Mouse (Mus musculus) liver, postnatal 0 days (tissue): ENCODE data around the gene Xpnpep1. TPM values are rescaled to one million over a fixed set of nuclear protein-coding genes. Genes with fewer than 3 reads are reported as not detected.
A peak's percentile ranks its signal among the peaks of the same experiment; 100 is the strongest.

ENCODE experiments used
- ATAC-seq: fragments of 200-750 bp; cut with Nextera tagmentation; 2 replicates; pipeline ENCODE4 v1.8.0; 2017; ENCODE audit warnings: mild to moderate bottlenecking, moderate library complexity
- DNase-seq: peaks from one replicate; pipeline ENCODE4 v3.0.0-alpha.2; 2016
- H3K27ac ChIP-seq: fragments of 300-500 bp; sonication (generic); 2 replicates; pipeline ENCODE4 v1.5.1; 2014; ENCODE audit warnings: antibody characterized with exemption, moderate library complexity, mild to moderate bottlenecking, low read depth
- H3K27me3 ChIP-seq: fragments of 300-500 bp; sonication (generic); 2 replicates; pipeline ENCODE4 v1.6.1; 2014; ENCODE audit warnings: low read length, control low read depth, mixed read lengths; ENCODE audit not compliant: insufficient read depth
- H3K36me3 ChIP-seq: fragments of 300-500 bp; sonication (generic); replicated peaks from 2 replicates; pipeline ENCODE4 v1.6.1; 2014; ENCODE audit warnings: mild to moderate bottlenecking, control low read depth, low read length, moderate library complexity, mixed read lengths; ENCODE audit not compliant: insufficient read depth
- H3K4me1 ChIP-seq: fragments of 300-500 bp; sonication (generic); 2 replicates; pipeline ENCODE4 v1.6.1; 2014; ENCODE audit warnings: antibody characterized with exemption, mild to moderate bottlenecking, control low read depth; ENCODE audit not compliant: insufficient read depth
- H3K4me2 ChIP-seq: fragments of 300-500 bp; sonication (generic); 2 replicates; pipeline ENCODE4 v1.6.1; 2014; ENCODE audit warnings: low read depth, mild to moderate bottlenecking, low read length, moderate library complexity, mixed read lengths
- H3K4me3 ChIP-seq: fragments of 300-500 bp; sonication (generic); 2 replicates; pipeline ENCODE4 v1.5.1; 2014; ENCODE audit warnings: low read depth, low read length
- H3K9ac ChIP-seq: fragments of 300-500 bp; sonication (generic); replicated peaks from 2 replicates; pipeline ENCODE4 v1.6.1; 2014; ENCODE audit warnings: mild to moderate bottlenecking, moderate library complexity
- H3K9me3 ChIP-seq: fragments of 300-500 bp; sonication (generic); 2 replicates; pipeline ENCODE4 v1.6.1; 2016; ENCODE audit warnings: mild to moderate bottlenecking, control low read depth, low read length, mixed read lengths
- CTCF ChIP-seq: sonication (generic); IDR thresholded peaks from 2 replicates; pipeline ENCODE4 v1.5.1; 2016; ENCODE audit warnings: antibody characterized with exemption, low read depth
- EP300 ChIP-seq: IDR thresholded peaks from 2 replicates; pipeline ENCODE4 v1.6.1; 2016; ENCODE audit warnings: antibody characterized with exemption, low read depth, mild to moderate bottlenecking
- WGBS: fragments of 180-500 bp; shearing (Covaris S2); extraction: QIAGEN DNeasy Blood & Tissue Kit; methylation state at CpG from one replicate; pipeline ENCODE4 v1.1.7; 2014; ENCODE audit not compliant: insufficient replicate concordance; 5-methylcytosine and 5-hydroxymethylcytosine counted together
- polyA plus RNA-seq: library from polyadenylated mRNA; unstranded; fragments of >200 nt; fragmentation: Nextera tagmentation; extraction: Ambion mirVana; gene quantifications from 2 replicates; pipeline ENCODE4 v1.2.1, GENCODE M21; 2015

Gene Xpnpep1
- polyA plus RNA-seq, 1 experiment from 2014 or later, result 62.0 TPM

DNA sequence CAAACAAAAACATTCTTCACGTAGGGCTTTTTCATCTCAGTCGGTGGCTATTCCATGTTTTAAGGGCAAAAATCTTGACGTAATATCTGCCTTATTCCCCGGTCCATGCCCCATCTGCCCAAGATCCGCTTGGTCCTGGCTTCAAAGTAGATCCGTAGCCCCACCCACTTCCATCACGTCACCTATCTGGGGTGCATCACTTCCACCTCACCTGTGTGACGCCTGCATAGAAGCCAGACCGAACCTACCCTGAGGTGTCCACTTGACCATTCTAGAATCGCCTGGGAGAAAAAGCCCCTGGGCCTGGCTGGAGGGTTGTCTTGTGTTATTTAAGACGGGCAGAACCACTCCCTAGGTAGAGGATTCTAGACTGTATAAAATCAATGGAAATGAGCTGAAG, 924 bp downstream of the Xpnpep1 start:
- no peaks in the 10 kb centered on the region for H3K27me3 ChIP-seq
- TF ChIP-seq EP300, result no peak
- H3K27ac ChIP-seq, result peak overlapping the region; percentile 70
- H3K9ac ChIP-seq, result peak overlapping the region; percentile 38; the same call in 1 of the 2 replicates
- no peaks in the 10 kb centered on the region for H3K36me3 ChIP-seq
- H3K4me3 ChIP-seq, result peak overlapping the region; percentile 89
- no peaks in the 10 kb centered on the region for H3K9me3 ChIP-seq
- DNase-seq, result peak; percentile 42
- peak; percentile 7; the same call in 1 of the 2 replicates for ATAC-seq
- H3K4me1 ChIP-seq, result peaks cover 16% of the 10 kb centered on the region
- 40% methylated on average over 11 of the region's 11 CpGs for WGBS
- H3K4me2 ChIP-seq, result peak overlapping the region; percentile 88

DNA sequence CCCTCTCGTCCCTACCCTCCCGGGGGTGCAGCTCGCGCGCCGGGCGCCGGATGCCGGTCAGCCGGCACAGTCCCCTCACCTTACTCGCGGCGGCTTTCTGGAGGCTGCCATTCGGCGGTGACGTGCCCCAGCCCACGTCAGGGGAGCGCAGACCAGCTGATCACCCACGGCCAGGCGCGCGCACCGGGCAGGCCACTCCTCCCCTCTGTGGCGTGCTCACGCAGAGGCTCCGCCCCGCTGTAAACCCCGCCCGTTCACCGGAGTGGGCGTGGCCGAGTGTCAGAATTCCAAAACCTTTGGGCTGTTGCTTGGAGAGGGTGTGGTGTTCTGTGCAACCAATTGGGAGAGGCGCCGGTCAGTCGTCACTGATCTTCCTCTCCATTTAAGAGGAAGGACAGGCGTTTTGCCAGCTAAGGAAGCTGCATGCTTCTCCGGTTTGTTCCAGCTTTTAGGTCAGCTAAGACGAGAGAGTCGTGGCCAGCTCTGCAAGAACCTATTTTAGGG, 1.5 kb downstream of the Xpnpep1 start:
- ATAC-seq, result peak; percentile 99
- Histone ChIP-seq H3K4me1 (peaks cover 16% of the 10 kb centered on the region), H3K4me2 (peak overlapping the region; percentile 88), H3K9me3 (no peaks in the 10 kb centered on the region), H3K27me3 (no peaks in the 10 kb centered on the region), H3K36me3 (no peaks in the 10 kb centered on the region), H3K9ac (peak overlapping the region; percentile 95), H3K27ac (peak overlapping the region; percentile 92), H3K4me3 (peak overlapping the region; percentile 89)
- DNase-seq, result peak; percentile 99
- under 1% methylated on average over 39 of the region's 39 CpGs for WGBS
- TF ChIP-seq CTCF (no peak), EP300 (no peak)

DNA sequence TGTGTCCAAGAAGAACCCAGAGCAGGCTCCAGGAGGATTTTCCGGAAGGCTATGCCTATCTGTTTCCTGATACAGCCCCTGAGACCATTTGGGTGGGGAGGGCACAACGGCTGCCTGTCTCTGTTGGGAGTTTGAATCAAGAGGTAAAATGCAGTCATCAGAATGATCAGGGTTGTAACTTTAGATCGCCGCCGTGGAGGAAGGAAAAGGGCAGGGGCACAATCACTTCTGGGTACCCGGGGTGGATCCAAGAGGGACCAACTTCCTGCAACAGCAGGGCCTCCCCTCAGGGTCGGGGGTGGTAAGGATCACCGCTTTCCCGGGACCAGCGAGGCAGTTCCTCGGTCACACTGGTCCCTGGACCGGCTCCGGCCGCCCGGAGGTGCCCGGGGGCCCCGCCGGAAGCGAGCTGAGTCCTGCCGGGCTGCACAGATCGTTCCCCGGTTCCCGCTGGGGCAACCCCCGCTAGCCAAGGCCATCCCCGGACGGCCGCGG, 2.0 kb downstream of the Xpnpep1 start:
- peak; percentile 66 for ATAC-seq
- no peaks in the 10 kb centered on the region for H3K9me3 ChIP-seq
- peak overlapping the region; percentile 95 for H3K9ac ChIP-seq
- TF ChIP-seq CTCF, result no peak
- no peak for TF ChIP-seq EP300
- peak overlapping the region; percentile 88 for H3K4me2 ChIP-seq
- no peak for DNase-seq
- H3K4me1 ChIP-seq, result peaks cover 21% of the 10 kb centered on the region
- peak overlapping the region; percentile 92 for H3K27ac ChIP-seq
- H3K4me3 ChIP-seq, result peak overlapping the region; percentile 89
- H3K36me3 ChIP-seq, result no peaks in the 10 kb centered on the region
- H3K27me3 ChIP-seq, result no peaks in the 10 kb centered on the region
- WGBS, result under 1% methylated on average over 28 of the region's 28 CpGs

DNA sequence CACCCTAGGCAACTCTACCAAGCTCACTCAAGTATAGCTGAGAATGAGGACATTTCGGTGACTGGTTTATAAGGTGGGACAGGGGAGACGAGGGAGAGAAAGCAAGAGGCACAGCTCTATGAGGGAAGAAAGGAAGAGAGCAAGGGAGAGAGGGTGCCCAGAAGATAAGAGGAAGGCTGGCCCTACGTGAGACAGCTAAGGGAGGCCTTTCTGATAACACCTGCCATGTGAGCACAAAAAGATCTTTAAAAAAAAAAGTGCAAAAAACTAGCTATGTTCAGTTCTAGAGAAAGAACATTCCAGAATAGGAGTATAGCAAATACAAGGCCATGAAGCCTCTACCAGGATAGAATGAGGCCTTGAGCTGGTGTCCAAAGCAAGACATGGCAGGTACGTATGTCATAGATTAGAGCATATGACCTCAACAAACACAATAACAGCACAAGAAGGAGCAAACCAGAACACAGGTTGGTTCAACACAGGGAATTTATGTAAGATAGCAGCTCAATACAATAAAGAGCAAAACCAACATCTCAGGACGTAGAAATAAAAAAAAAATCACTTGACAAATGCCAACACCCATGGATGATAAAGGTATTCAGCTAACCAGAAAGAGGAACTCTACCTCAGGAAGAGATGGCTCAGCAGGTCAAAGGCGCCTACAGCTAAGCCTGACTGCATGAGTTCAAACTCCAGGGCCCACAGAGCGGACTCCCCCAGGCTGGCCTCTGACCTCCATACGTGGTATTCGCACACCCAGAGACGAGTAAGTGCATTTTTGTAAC, 6.7 kb downstream of the Xpnpep1 start:
- Histone ChIP-seq H3K9ac (no peak overlapping the region), H3K9me3 (no peaks in the 10 kb centered on the region), H3K27ac (peak overlapping the region; percentile 68), H3K4me1 (peaks cover 34% of the 10 kb centered on the region), H3K4me2 (peak overlapping the region; percentile 54), H3K36me3 (peaks cover 25% of the 10 kb centered on the region), H3K4me3 (0 out of 2 replicates have a peak overlapping the region, but pooled peaks have one; percentile 0), H3K27me3 (no peaks in the 10 kb centered on the region)
- no peak for TF ChIP-seq CTCF
- no peak for TF ChIP-seq EP300
- DNase-seq (no peak), ATAC-seq (no peak)
- 64% methylated on average over 10 of the region's 10 CpGs for WGBS

DNA sequence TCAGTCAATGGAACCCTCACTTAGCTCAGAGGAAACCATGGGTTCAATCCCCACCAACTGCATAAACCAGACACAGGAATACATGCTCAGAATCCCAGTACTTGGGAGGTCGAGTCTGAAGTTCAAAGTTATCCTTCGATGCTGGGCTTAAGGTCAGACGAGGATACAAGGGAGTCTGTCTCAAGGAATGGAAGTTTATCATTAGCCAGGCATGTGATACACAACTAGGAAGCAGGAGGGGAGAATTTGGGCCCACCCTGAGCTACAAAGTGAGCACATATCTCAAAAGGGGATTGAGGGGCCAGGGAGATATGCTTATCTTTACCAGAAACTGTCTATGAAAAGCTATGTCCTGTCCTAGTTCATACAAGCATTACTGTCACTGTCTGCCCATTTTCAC, 7.4 kb downstream of the Xpnpep1 start:
- Histone ChIP-seq H3K4me2 (peak overlapping the region; percentile 54), H3K4me1 (peaks cover 32% of the 10 kb centered on the region), H3K36me3 (peaks cover 25% of the 10 kb centered on the region), H3K27ac (peak overlapping the region; percentile 68), H3K27me3 (no peaks in the 10 kb centered on the region), H3K9ac (no peak overlapping the region), H3K9me3 (no peaks in the 10 kb centered on the region), H3K4me3 (0 out of 2 replicates have a peak overlapping the region, but pooled peaks have one; percentile 0)
- ATAC-seq, result peak; percentile 20; the same call in 1 of the 2 replicates
- WGBS, result 44% methylated on average over 3 of the region's 3 CpGs
- no peak for DNase-seq
- no peak for TF ChIP-seq EP300
- TF ChIP-seq CTCF, result no peak

DNA sequence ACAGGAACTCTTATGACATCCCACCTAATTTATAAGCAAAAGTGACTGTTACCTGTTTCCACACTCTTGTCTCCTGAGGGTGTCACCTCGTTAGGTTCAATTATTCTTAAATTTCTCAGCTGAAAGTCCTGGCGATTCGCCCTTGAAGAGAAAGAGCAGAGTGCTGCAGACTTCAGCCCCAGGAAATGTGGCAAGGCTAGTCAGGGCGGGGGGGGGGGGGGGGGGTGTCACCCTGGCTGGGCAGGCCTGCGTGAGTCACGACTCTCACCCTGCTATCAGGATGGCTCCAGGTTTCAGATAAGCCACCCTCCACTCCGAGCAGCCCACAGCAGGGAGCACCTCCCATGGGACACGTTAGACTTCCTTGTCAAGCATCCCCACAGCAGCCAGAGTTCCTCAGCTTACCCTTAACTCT, 8.1 kb downstream of the Xpnpep1 start:
- 30% methylated on average over 8 of the region's 8 CpGs for WGBS

More for the DNA sequence above, 8.1 kb downstream of the Xpnpep1 start:
- peak overlapping the region; percentile 54 for H3K4me2 ChIP-seq
- no peak overlapping the region for H3K9ac ChIP-seq
- H3K4me3 ChIP-seq, result peak overlapping the region; percentile 18
- H3K27me3 ChIP-seq, result no peaks in the 10 kb centered on the region
- peak; percentile 26; the same call in 1 of the 2 replicates for TF ChIP-seq EP300
- TF ChIP-seq CTCF, result no peak
- peak; percentile 69 for ATAC-seq
- peak; percentile 64 for DNase-seq
- H3K36me3 ChIP-seq, result peaks cover 31% of the 10 kb centered on the region
- peak overlapping the region; percentile 68 for H3K27ac ChIP-seq
- no peaks in the 10 kb centered on the region for H3K9me3 ChIP-seq
- peaks cover 25% of the 10 kb centered on the region for H3K4me1 ChIP-seq
